Mouse (Mus musculus): ENCODE results near the gene Rep15.

GRCm38 (mm10) chr6:147049239-147049805 is 16.9 kb downstream of the Rep15 start:
- no peak for TF ChIP-seq CTCF (IDR thresholded peaks at IDR 0.05; ENCODE audit: control insufficient read depth, insufficient read depth, low read length)
- no peak for TF ChIP-seq POLR2A (IDR thresholded peaks at IDR 0.05; ENCODE audit: borderline replicate concordance, control insufficient read depth, low read depth, low read length)

Measured in bone marrow, adult 2 months (tissue).